Mouse (Mus musculus) cortical plate, adult 2 months (tissue): ENCODE results near the gene Dnase2b.

Source experiments
- CTCF ChIP-seq: fragments of 200-500 bp; IDR thresholded peaks from 2 replicates; pipeline ENCODE4 v1.5.1; 2011; ENCODE audit warnings: mild to moderate bottlenecking, control low read depth, low read length; ENCODE audit not compliant: insufficient read depth; ENCODE audit errors: extremely low read depth
- POLR2A ChIP-seq: fragments of 200-500 bp; IDR thresholded peaks from 2 replicates; pipeline ENCODE4 v1.6.1; 2011; ENCODE audit warnings: mild to moderate bottlenecking, low read length, control low read depth; ENCODE audit not compliant: insufficient read depth; ENCODE audit errors: extremely low read depth

- TF ChIP-seq POLR2A (no peak), CTCF (no peak)
Measured at GRCm38 (mm10) chr3:146567884-146568530, 47.4 kb downstream of the Dnase2b start.
